Mouse (Mus musculus) forebrain, postnatal 0 days (tissue): ENCODE measurements around the gene Tomm7. TPM values are rescaled to one million over a fixed set of nuclear protein-coding genes. Genes with fewer than 3 reads are reported as not detected.

Experiments
- ATAC-seq: fragments of 200-750 bp; cut with Nextera tagmentation; 2 replicates; pipeline ENCODE4 v1.8.0; 2017; ENCODE audit warnings: mild to moderate bottlenecking, moderate library complexity
- DNase-seq: peaks from one replicate; pipeline ENCODE4 v3.0.0-alpha.2; 2015
- H3K27ac ChIP-seq: fragments of 300-500 bp; sonication (generic); 2 replicates; pipeline ENCODE4 v1.5.1; 2014; ENCODE audit warnings: low read depth, mild to moderate bottlenecking, antibody characterized with exemption, low read length, moderate library complexity, mixed read lengths
- H3K27me3 ChIP-seq: fragments of 300-500 bp; sonication (generic); 2 replicates; pipeline ENCODE4 v1.6.1; 2014; ENCODE audit warnings: mild to moderate bottlenecking, low read length, mixed read lengths; ENCODE audit not compliant: insufficient read depth
- H3K36me3 ChIP-seq: fragments of 300-500 bp; sonication (generic); 2 replicates; pipeline ENCODE4 v1.6.1; 2014; ENCODE audit warnings: mild to moderate bottlenecking, moderate library complexity; ENCODE audit not compliant: insufficient read depth
- H3K4me1 ChIP-seq: fragments of 300-500 bp; sonication (generic); 2 replicates; pipeline ENCODE4 v1.6.1; 2014; ENCODE audit warnings: antibody characterized with exemption; ENCODE audit not compliant: insufficient read depth
- H3K4me2 ChIP-seq: fragments of 300-500 bp; sonication (generic); 2 replicates; pipeline ENCODE4 v1.6.1; 2014; ENCODE audit warnings: low read depth, mild to moderate bottlenecking, moderate library complexity
- H3K4me3 ChIP-seq: fragments of 300-500 bp; sonication (generic); 2 replicates; pipeline ENCODE4 v1.5.1; 2014; ENCODE audit warnings: low read depth, low read length, mixed read lengths
- H3K9ac ChIP-seq: fragments of 300-500 bp; sonication (generic); 2 replicates; pipeline ENCODE4 v1.6.1; 2014; ENCODE audit warnings: mild to moderate bottlenecking
- H3K9me3 ChIP-seq: fragments of 300-500 bp; sonication (generic); 2 replicates; pipeline ENCODE4 v1.6.1; 2016; ENCODE audit warnings: low read length
- CTCF ChIP-seq: sonication (generic); IDR thresholded peaks from 2 replicates; pipeline ENCODE4 v1.5.1; 2016; ENCODE audit warnings: antibody characterized with exemption, control low read depth, low read depth
- WGBS: fragments of 180-500 bp; shearing (Covaris S2); extraction: QIAGEN DNeasy Blood & Tissue Kit; methylation state at CpG from one replicate; pipeline ENCODE4 v1.1.7; 2014; 5-methylcytosine and 5-hydroxymethylcytosine counted together
- polyA plus RNA-seq: library from polyadenylated mRNA; unstranded; fragments of >200 nt; fragmentation: Nextera tagmentation; extraction: Ambion mirVana; gene quantifications from 2 replicates; pipeline ENCODE4 v1.2.1, GENCODE M21; 2015
- total RNA-seq: library from RNA; depleted of rRNA; stranded (reverse); fragments of >200 nt; gene quantifications from 2 replicates; pipeline ENCODE4 v1.2.3, GENCODE M21; 2014; rRNA removed

Gene Tomm7
- 26.3 and 39.1 TPM in 2 replicates for total RNA-seq
- polyA plus RNA-seq: 83.3 and 109 TPM in 2 replicates

GRCm38 (mm10) chr5:23843674-23844530 is at the start of gene Tomm7:
Tomm7 (minus strand) TSS chr5:23844161.
- peak; percentile 41 for TF ChIP-seq CTCF

GRCm38 (mm10) chr5:23893156-23893863 is 49.3 kb upstream of the Tomm7 start:
- Histone ChIP-seq H3K9me3 (no peaks in the 10 kb centered on the region), H3K9ac (no peak overlapping the region), H3K4me2 (no peak overlapping the region), H3K4me1 (no peaks in the 10 kb centered on the region), H3K27me3 (no peaks in the 10 kb centered on the region), H3K36me3 (no peaks in the 10 kb centered on the region), H3K4me3 (no peak overlapping the region), H3K27ac (no peak overlapping the region)
- WGBS: 82% methylated on average over 5 of the region's 5 CpGs
- DNase-seq (no peak), ATAC-seq (no peak)
- TF ChIP-seq CTCF: no peak

More at GRCm38 (mm10) chr5:23843674-23844530, at the start of gene Tomm7:
- Histone ChIP-seq H3K4me1 (0 out of 2 replicates have a peak, but pooled peaks cover 4% of the 10 kb centered on the region), H3K4me3 (peak within 1 kb of the TSS; percentile 75), H3K36me3 (peaks cover 8% of the 10 kb centered on the region; the same call in 1 of the 2 replicates), H3K27me3 (no peaks in the 10 kb centered on the region), H3K27ac (peak within 1 kb of the TSS; percentile 91), H3K9ac (peak within 1 kb of the TSS; percentile 90), H3K4me2 (peak within 1 kb of the TSS; percentile 65), H3K9me3 (no peaks in the 10 kb centered on the region)
- under 1% methylated on average over 44 of the region's 44 CpGs for WGBS
- DNase-seq (peak; percentile 98), ATAC-seq (peak; percentile 95)

GRCm38 (mm10) chr5:23890734-23891133 is 46.8 kb upstream of the Tomm7 start:
- peak; percentile 58 for DNase-seq
- Histone ChIP-seq H3K36me3 (no peaks in the 10 kb centered on the region), H3K27ac (no peak overlapping the region), H3K4me2 (no peak overlapping the region), H3K27me3 (no peaks in the 10 kb centered on the region), H3K9me3 (no peaks in the 10 kb centered on the region), H3K4me1 (no peaks in the 10 kb centered on the region), H3K4me3 (no peak overlapping the region), H3K9ac (no peak overlapping the region)
- TF ChIP-seq CTCF: peak; percentile 56
- 46% methylated on average over 10 of the region's 10 CpGs for WGBS
- no peak; the same call in 1 of the 2 replicates for ATAC-seq

GRCm38 (mm10) chr5:23889461-23889860 is 45.5 kb upstream of the Tomm7 start:
- ATAC-seq: no peak
- DNase-seq: no peak
- no peaks in the 10 kb centered on the region for H3K36me3 ChIP-seq
- no peaks in the 10 kb centered on the region for H3K27me3 ChIP-seq
- H3K9me3 ChIP-seq: no peaks in the 10 kb centered on the region
- H3K4me1 ChIP-seq: no peaks in the 10 kb centered on the region
- 74% methylated on average over 4 of the region's 4 CpGs for WGBS
- peak; percentile 26 for TF ChIP-seq CTCF
- no peak overlapping the region for H3K4me2 ChIP-seq
- H3K27ac ChIP-seq: no peak overlapping the region
- H3K9ac ChIP-seq: no peak overlapping the region
- no peak overlapping the region for H3K4me3 ChIP-seq

- Histone ChIP-seq H3K4me2 (no peak overlapping the region), H3K9ac (no peak overlapping the region), H3K36me3 (no peaks in the 10 kb centered on the region), H3K27me3 (no peaks in the 10 kb centered on the region), H3K27ac (no peak overlapping the region), H3K4me3 (no peak overlapping the region), H3K4me1 (no peaks in the 10 kb centered on the region), H3K9me3 (no peaks in the 10 kb centered on the region)
- DNase-seq (no peak), ATAC-seq (no peak)
- no peak for TF ChIP-seq CTCF
- WGBS: 82% methylated on average over 3 of the region's 3 CpGs
These were observed 43.1 kb upstream of the Tomm7 start for GRCm38 (mm10) chr5:23887111-23887510.

- DNase-seq (no peak), ATAC-seq (no peak)
- no peak for TF ChIP-seq CTCF
- WGBS: 71% methylated on average over 5 of the region's 5 CpGs
- Histone ChIP-seq H3K4me1 (no peaks in the 10 kb centered on the region), H3K27ac (no peak overlapping the region), H3K9ac (no peak overlapping the region), H3K36me3 (no peaks in the 10 kb centered on the region), H3K4me2 (no peak overlapping the region), H3K4me3 (no peak overlapping the region), H3K9me3 (no peaks in the 10 kb centered on the region), H3K27me3 (peaks cover 3% of the 10 kb centered on the region; the same call in 1 of the 2 replicates)
These were observed 30.5 kb upstream of the Tomm7 start for GRCm38 (mm10) chr5:23874457-23874856.
